Mouse (Mus musculus) cerebral cortex, adult 2 months (tissue): ENCODE measurements around the gene Slpi.

Experiments
- WGBS: fragments of 180-500 bp; shearing (Covaris S2); methylation state at CpG from one replicate; pipeline ENCODE4 v1.1.7; 2018; 5-methylcytosine and 5-hydroxymethylcytosine counted together

The Slpi gene

DNA sequence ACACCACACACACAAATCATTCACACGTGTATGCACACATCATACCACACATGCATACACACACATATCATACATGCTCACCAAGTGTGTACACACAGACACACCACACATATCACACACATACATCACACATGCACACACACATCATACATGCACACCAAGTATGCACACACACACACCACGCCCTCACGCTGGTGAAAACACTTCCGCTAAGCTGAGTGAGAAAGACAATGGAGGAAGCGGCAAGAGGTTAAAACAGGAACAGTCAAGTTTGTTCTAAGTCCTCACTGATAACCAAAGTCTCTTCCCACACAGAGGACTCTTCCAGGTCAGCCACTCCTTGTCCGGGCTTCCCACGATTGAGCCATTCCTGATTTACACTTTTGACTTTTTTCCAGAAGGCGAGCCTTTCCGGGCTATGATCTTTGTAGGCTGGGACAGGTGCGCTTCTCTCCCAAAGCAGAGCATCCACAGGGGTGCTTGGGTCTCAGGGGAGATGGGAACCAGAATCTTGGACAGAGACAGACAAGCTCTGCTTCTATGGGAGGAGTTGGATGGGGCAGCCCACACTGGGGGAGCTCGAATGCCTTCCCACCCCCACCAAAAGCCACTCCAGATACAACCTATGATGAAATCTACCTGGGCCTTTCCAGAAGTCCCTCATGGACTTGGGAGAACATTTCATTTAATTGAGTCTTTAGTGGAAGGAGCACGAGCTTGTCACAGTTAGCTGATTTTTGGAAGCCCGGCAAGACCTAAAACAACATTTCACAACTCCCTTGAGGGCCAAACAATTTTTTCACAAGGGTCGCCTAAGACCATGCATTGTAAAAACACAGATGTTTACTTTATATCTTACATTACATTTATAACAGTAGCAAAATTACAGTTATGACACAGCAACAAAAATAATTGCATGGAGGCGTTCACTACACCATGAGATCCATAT lies 11.1 kb downstream of the Slpi start:
- WGBS, result 91% methylated on average over 15 of the region's 15 CpGs

DNA sequence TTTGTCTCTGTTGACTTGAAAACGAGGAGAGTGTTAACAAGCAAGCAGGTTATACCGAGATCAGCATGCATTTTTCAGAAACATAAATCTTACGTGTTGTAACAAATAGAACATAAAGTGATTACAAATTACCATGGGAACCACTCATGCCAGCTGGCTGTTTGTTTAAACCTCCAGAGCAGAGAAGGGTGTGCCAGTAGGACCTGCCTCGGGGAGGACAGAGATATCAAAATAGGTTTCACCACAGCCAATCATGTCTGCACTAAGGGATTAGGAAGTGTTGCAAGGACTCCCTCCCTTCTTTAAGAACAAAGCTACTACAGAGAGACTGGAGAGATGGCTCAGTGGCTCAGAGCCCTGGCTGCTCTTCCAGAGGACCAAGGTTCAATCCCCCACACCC lies 15.7 kb downstream of the Slpi start:
- 31% methylated on average over 4 of the region's 4 CpGs for WGBS

DNA sequence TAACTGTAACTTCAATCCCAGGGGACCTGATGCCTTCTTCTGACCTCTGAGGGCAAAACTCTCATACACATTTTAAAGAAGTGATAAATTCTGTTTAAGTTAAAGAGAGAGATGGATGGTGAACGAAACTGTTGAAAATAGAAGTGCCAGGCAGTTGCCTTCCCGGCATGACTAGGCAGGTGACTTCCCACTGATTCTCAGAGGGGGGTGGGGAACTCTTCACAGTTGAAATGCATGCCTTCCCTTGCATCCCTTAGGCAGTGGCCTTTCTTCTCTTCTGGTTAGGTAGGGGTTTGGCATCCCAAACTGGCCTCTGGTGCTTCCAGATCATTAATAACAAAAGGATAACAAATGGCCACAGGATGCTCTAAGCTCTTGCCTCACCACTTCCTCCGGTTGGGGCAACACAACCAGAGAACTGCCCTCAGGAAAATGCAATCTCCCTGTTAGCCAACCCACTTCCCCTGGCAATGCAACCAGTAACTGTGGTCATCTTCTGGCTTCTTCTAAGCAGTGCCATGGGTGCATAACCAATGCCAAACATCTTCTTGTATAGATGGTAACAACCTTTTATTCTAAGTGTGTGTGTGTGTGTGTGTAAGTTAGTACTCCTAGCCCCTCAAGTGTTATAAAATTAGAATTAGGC lies 16.4 kb downstream of the Slpi start:
- WGBS, result 39% methylated on average over 3 of the region's 3 CpGs

DNA sequence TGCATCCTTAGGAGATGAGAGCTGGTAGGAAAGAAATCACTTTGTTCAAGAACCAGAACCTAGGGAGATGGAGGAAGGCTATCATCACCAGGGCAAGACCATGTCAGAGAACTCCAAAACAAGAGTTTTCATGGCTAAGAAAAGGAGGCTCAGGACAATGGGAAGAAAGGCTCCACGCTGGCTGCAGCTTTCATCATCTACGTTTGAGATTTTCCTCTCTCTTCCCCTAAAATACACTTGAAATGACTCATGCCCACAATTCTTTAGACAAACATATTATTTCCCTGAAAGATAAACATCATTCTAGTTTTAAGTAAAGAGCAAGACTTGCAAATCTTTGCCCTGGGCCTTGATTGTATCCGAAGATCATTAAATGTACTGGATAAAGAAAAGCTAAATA lies 17.5 kb downstream of the Slpi start:
- WGBS, result 76% methylated on average over 3 of the region's 3 CpGs

DNA sequence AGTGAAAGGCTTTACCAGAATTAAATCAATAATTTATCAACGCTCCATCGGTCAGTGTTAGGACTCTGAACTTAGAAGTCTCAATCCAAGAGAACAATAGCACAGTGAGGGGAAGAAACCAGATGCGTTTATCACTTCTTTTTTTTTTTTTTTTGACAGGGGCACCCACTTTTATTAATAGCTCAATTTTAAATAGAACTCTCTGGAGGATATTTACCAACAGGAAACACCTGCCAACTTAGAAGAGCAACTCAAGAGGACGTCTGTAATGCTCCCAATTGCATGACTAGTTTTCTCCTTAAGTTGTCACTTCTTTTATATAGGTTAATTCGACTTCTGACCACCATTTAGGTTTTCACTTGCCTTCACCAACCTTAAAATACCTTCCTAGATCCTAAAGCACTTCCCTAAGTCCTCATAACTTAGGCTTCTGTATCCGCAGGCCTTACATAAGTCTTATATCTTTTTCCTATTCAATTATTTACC lies 20.2 kb downstream of the Slpi start:
- WGBS, result 80% methylated on average over 6 of the region's 6 CpGs

DNA sequence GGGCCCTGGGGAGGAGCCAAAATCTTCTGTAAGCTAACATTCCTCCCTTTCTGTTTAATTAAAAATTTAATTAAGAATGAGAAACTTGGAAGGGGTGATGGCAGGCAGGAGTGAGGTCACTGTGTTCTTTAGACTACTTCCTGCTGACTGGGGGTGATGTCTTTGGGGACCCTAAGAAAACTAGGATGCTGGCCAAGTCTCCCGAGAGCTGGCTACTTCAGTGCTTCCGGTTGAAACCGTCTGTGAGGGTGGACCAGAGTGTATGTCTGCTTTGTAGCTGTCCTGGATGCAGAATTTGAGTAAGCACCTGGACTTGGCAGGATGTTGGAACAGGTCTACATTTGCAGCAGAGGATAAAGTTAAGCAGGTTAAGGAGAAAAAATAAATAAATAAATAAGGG lies 21.9 kb downstream of the Slpi start:
- 47% methylated on average over 3 of the region's 3 CpGs for WGBS

DNA sequence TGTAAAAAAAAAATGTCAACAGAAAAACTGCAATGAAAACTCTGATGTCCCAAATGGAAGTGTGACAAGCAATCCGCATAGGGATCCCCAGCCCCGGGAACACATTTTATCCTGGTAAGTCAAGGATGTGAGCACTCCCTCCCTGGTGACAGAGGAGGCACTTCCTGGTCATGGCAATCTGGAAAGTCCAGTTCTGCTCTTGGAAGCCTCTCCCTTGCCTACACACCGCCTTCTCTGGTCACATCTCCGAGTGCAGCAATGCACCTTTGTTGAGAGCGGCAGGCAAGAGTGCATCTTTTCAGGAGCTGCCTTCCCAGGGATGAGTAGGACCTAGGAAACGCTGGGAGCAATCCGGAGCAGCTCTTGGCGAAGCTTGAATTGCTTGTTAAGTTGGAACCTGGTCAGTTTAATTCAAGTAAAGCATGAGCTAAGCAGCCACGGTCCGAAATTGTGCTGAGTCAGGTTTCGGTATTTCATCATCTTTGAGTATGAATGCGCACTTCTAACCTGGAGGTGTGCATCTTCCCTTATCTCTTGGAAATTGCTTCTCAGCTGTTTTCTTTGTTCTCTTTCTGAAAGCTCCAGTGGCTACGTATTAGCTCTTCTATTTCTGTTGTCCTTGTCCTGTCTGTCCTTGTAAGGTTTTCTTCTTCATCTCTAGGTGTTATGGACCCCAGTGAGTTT lies 27.8 kb downstream of the Slpi start:
- 58% methylated on average over 13 of the region's 13 CpGs for WGBS

DNA sequence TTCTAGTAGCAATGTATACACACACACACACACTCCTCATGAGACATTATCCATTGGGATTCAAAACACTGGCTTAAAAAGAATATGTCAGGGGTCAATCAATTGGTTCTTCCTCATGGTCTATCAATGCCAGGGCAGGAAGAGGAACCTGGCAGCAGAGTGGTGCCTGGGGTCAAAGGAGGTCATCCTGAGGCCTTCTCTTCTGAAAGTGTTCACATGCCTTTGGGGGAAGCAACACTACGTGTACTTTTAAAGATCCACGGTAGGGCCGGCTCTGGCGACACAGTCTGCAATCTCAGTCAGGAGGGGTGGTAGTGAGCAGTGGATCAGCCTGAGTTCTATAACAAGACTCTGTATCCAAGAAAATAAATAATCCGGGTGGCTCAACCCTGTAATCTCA lies 29.2 kb downstream of the Slpi start:
- 87% methylated on average over 5 of the region's 5 CpGs for WGBS

DNA sequence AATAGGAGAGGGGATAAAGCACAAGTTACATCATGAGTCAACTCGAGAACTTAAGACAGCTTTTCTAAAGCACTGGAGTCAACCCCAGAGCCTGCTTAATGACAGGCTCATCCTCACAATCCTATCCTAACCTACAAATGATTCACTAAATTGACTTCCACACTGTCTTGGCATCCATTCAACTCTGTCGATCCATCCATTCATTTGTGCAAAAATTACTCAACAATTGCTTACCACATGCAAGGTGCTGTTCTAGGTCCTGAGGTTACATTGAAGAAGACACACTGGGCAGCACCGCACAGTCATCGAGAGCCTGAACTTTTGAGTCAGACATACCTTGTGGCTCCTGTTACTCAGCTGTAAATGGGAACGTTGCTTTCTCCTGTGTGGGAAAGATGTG lies 29.9 kb downstream of the Slpi start:
- WGBS, result 89% methylated on average over 5 of the region's 5 CpGs

DNA sequence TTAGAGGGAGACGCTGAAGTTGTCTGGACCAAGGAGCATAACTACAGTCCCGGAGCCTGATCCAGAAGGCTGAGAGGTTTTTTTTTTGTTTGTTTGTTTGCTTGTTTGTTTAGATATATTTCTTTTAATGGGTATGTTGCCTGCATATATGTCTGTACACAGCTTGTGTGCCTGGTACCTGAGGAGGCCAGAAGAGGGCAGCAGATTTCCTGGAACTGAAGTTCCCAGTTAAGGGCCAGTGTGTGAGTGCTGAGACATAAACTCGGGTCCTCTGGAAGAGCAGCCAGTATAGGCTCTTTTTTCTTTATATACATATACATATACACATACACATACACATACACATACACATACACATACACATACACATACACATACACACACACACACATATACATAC lies 30.5 kb downstream of the Slpi start:
- WGBS, result 84% methylated on average over 3 of the region's 3 CpGs

DNA sequence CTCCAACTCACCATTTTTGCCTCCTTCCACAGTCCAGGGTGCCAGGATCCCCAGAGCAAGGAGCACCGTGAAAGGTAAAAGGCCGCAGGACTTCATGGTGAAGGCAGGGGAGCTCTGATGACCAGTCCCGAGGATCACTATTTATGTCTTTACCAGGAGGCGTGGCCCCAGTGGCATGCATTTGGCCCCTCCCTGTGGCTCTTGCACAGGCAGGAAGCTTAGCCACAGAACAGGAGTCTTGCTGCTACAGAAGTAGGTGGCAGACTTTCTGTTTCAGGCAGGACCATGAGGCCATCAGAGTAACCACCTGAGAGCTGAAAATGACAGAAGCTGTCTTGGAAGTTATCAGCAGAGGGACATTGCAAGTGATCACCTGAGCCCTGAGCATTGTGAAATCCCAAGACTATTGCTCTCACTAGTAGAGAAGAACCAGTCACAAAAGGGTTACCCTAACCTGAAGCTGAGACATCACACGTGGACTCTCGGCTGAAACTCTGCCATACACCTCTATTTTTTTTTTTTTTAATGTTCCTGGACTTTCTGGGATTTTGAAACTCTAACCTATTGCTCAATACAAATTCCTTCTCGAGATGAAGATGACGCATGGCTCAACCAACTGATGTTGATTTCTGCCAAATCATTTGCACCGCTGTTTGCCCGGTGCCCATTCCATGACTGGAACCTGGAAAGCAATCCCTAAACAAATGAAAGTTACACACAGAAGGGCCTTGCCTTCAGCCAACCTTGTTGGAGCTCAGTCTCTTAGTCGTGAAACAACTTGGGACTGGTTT lies 32.5 kb downstream of the Slpi start:
- WGBS, result 87% methylated on average over 11 of the region's 11 CpGs

DNA sequence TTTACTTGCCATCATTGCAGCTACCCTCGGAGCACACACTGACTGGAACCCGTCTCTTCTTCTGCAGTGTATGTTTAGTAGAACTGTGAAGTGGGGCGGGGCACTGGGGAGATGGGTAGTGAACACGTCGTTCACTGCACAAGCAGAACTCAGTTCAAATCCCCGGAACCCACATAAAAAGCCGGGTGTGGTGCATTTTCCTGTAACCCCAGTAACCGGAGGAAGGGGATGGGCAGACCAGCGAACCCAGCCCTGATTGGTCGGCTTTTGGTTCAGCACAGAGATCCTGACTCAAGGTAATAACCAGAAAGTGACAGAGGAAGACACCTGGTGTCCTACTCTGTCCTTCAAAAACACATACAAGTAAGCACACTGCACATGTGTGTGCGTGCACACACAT lies 35.5 kb downstream of the Slpi start:
- WGBS, result 86% methylated on average over 11 of the region's 11 CpGs

DNA sequence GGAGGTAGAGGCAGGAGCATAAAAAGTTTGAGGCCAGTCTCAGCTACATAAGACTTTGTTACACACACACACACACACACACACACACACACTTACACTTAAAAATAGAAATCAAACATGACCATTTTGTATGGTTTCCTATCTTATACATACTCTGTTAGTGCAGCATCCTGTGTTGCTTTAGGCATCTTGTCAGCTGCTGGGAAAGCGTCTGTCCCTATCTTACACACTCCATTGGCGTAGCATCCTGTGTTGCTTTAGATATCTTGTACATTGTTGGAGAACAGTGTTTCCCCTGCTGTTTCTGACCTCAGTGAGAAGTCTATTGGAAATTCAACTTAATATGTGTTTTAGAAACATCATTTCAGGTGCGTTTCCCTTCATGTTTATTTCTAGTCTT lies 36.2 kb downstream of the Slpi start:
- WGBS, result 89% methylated on average over 3 of the region's 3 CpGs

DNA sequence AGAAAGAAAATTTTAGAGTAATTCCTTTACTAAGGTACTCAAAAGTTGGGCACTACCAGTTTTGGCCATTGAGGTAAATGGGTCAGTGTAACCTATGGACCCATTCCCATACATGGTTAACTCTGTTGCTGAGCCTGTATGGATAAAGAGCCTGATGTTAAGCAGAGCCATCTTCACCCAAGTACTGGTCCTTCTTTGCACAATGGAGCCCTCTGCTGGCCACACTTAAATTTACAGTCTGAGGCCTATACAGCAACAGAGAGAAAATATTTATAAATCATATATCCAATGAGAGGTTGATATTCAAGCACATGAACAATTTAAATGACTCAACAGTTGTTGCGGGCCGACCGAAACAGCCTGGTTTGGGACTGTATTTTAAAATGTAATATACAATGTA lies 39.9 kb downstream of the Slpi start:
- 95% methylated on average over 3 of the region's 3 CpGs for WGBS

DNA sequence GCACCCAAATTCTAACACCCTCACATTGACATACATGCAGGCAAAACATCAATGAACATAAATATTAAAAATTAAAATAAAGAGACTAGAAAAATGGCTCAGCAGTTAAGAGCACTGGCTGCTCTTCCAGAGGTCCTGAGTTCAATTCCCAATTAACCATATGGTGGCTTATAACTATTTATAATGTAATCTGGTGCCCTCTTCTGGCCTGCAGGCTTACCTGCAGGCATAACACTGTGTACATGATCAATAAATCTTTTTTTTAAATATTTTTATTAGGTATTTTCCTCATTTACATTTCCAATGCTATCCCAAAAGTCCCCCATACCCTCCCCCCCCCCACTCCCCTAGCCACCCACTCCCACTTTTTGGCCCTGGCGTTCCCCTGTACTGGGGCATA lies 45.2 kb downstream of the Slpi start:
- WGBS, result 76% methylated on average over 1 of the region's 1 CpGs

DNA sequence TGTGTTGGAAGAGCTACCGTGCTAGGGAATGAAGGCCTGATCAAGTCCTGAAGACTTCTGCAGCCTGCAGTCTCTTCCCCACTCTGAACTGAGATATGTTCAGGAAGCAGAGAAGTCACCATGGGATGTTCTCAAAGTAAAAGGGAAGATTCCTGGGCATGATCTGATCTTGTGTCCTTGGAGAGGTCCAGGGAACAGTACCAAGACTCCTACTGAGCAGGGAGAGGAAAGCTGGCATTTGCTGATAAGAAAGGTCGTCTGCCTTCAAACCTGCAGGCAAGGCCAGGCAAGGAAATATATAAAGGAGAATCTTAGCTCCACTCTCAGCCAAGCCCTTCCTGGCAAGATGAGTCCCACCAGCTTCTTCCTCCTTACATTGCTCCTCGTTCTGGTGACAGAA lies 56.5 kb downstream of the Slpi start, which contains the start of gene Svs5:
Gene Svs5 (plus strand): TSS at position 301 of the 400 bp plus-strand sequence.
- WGBS, result 85% methylated on average over 3 of the region's 3 CpGs

DNA sequence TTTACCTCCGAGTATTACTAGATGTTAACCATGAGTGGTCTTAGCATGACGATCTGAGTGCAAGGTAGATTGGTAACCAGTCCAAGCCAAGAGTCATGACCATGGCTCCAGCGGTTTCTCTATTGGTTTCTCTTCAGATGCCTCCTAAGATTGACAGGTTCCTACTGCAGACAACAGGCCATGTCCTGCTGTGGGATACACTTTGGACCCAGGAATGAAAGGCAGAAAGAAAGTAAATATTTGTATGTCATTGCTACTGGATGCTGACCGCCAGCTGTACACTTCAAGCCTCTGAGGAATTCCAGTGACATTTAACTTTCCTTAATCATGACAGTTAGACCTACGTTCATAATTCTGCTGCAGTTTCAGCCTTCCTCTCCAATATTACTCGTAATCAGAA lies 67.9 kb downstream of the Slpi start:
- 91% methylated on average over 6 of the region's 6 CpGs for WGBS

DNA sequence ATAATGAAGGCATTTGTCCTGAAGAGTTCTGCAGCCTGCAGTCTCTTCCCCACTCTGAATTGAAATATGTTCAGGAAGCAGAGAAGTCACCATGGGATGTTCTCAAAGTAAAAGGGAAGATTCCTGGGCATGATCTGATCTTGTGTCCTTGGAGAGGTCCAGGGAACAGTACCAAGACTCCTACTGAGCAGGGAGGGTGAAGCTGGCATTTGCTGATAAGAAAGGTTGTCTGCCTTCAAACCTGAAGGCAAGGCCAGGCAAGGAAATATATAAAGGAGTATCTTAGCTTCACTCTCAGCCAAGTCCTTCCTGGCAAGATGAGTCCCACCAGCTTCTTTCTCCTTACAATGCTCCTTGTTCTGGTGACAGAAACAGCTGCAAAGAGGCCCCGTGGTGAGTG lies 72.4 kb downstream of the Slpi start, which contains the start of gene Svs6:
Gene Svs6 (plus strand): TSS at position 301 of the 400 bp plus-strand sequence.
- WGBS, result 56% methylated on average over 1 of the region's 1 CpGs

DNA sequence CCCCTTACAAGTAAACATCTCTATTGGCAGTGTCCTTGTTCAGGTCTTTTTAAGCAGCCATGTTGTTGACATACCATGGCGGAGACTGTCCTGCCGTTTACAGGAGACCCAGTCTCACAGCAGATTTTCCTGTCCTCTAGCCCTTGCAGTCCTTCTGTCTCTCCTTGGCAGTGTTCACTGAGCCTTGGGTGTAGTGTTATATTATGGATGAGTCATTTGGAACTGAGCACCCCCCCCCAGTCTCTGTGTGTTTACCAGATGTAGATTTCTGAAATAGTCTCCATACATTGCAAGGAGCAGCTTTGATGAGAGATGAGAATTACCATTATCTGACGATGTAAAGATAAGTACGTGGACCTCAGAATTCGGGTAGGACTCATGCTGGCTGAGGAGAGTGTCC lies 76.3 kb downstream of the Slpi start:
- 56% methylated on average over 5 of the region's 5 CpGs for WGBS
